Mouse (Mus musculus): ENCODE results near the gene 4930523C07Rik.

- TF ChIP-seq POLR2A (IDR thresholded peaks at IDR 0.05; ENCODE audit: low read depth, low read length) (peak; percentile 63), CTCF (conservative IDR thresholded peaks at IDR 0.05; ENCODE audit: insufficient read depth, insufficient read length, low read depth, low read length) (peak; percentile 54)
Measured at GRCm38 (mm10) chr1:160044237-160045021, at the start of gene 4930523C07Rik.
